Mouse (Mus musculus) c-Kit-positive CD71-positive TER-119-negative erythroid progenitor cells, embryonic 14.5 days (primary cell): ENCODE data around the gene Ebf4.

ENCODE experiments used
- DNase-seq: peaks from one replicate; pipeline ENCODE4 v3.0.0-alpha.2; 2013; ENCODE audit warnings: low read depth

Ebf4 gene

GRCm38 (mm10) chr2:130294936-130295277 is at the start of gene Ebf4:
Gene Ebf4, plus strand, starts transcription at chr2:130295169.
- no peak for DNase-seq

GRCm38 (mm10) chr2:130246912-130247311 is 48.1 kb upstream of the Ebf4 start:
- DNase-seq = peak; percentile 58

- DNase-seq = no peak
These were observed 46.7 kb upstream of the Ebf4 start for GRCm38 (mm10) chr2:130248226-130248625.

- DNase-seq = no peak
These were observed 38.2 kb upstream of the Ebf4 start for GRCm38 (mm10) chr2:130256762-130257161.

GRCm38 (mm10) chr2:130260822-130261221 is 34.1 kb upstream of the Ebf4 start:
- no peak for DNase-seq

- no peak for DNase-seq
These were observed 33.1 kb upstream of the Ebf4 start for GRCm38 (mm10) chr2:130261914-130262313.

- DNase-seq = peak; percentile 65
These were observed 32.6 kb upstream of the Ebf4 start for GRCm38 (mm10) chr2:130262398-130262797.

- DNase-seq = peak; percentile 79
These were observed 29.4 kb upstream of the Ebf4 start for GRCm38 (mm10) chr2:130265520-130265919.

- no peak for DNase-seq
These were observed 26.9 kb upstream of the Ebf4 start for GRCm38 (mm10) chr2:130268074-130268473.

- no peak for DNase-seq
These were observed 21.2 kb upstream of the Ebf4 start for GRCm38 (mm10) chr2:130273732-130274131.

- peak; percentile 94 for DNase-seq
These were observed 20.7 kb upstream of the Ebf4 start, which contains the start of gene Nop56 for GRCm38 (mm10) chr2:130274149-130274861. Gene Nop56, plus strand, starts transcription at chr2:130274430.

- no peak for DNase-seq
These were observed 20.1 kb upstream of the Ebf4 start for GRCm38 (mm10) chr2:130274862-130275261.

GRCm38 (mm10) chr2:130275649-130276048 is 19.3 kb upstream of the Ebf4 start:
- DNase-seq = peak; percentile 86

GRCm38 (mm10) chr2:130279600-130280091 is 15.3 kb upstream of the Ebf4 start:
- DNase-seq = no peak

- DNase-seq = no peak
These were observed 14.7 kb upstream of the Ebf4 start for GRCm38 (mm10) chr2:130280224-130280623.

- no peak for DNase-seq
These were observed 14.2 kb upstream of the Ebf4 start for GRCm38 (mm10) chr2:130280818-130281217.

- peak; percentile 76 for DNase-seq
These were observed 10.9 kb upstream of the Ebf4 start, which contains the start of gene Idh3b for GRCm38 (mm10) chr2:130283854-130284654. Gene Idh3b, minus strand, starts transcription at chr2:130284547.

GRCm38 (mm10) chr2:130289086-130289485 is 5.9 kb upstream of the Ebf4 start:
- no peak for DNase-seq

- peak; percentile 63 for DNase-seq
These were observed 3.5 kb upstream of the Ebf4 start for GRCm38 (mm10) chr2:130291434-130291833.

GRCm38 (mm10) chr2:130293009-130293408 is 2.0 kb upstream of the Ebf4 start:
- DNase-seq = no peak

- DNase-seq = no peak
These were observed 1.5 kb upstream of the Ebf4 start for GRCm38 (mm10) chr2:130293486-130293885.

- no peak for DNase-seq
These were observed 592 bp upstream of the Ebf4 start for GRCm38 (mm10) chr2:130294218-130294935.
